Mouse (Mus musculus) erythroblast, embryonic 14.5 days (primary cell): ENCODE results near the gene Gm8279.
"Not testable (repeated sequence)": the region's sequence is repeated elsewhere in the genome, so short reads cannot be mapped to it uniquely, and the experiment has no call there.

ENCODE experiments used
- GATA1 ChIP-seq: IDR thresholded peaks from 2 replicates; pipeline ENCODE4 v1.6.1; 2012; ENCODE audit warnings: low read length, inconsistent platforms, mixed read lengths
- TAL1 ChIP-seq: IDR thresholded peaks from 3 replicates; pipeline ENCODE4 v1.6.1; 2012; ENCODE audit warnings: low read length, inconsistent platforms, mixed read lengths

DNA sequence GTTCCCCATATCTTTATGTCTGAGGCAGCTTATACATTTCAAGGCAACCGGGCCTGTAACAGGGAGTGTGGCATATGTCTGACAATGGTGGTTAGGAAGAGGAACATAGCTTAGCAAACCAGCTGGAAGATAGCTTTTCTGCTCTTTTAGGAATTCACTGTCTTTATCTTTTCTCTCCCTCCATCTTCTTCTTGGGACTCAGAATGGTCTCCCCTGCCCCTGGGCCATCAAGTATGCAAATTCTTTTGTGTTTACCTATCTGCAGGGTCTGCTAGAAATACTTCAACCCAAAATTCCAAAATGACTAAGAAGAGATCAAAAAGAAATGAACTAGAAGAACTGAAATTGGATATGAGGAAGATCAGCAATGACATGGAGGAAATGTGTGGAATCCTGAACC is 32.9 kb downstream of the Gm8279 start, which contains the start of gene Gm3317:
- TF ChIP-seq TAL1, GATA1: not testable (repeated sequence)
